Mouse (Mus musculus): ENCODE measurements around the gene Cyp8b1.

GRCm38 (mm10) chr9:121919027-121919501, 3.0 kb upstream of the Cyp8b1 start:
- TF ChIP-seq CTCF (IDR thresholded peaks at IDR 0.05; ENCODE audit: control insufficient read depth, insufficient read depth, insufficient read length) (no peak), MYOG (IDR thresholded peaks at IDR 0.05; ENCODE audit: control insufficient read depth, extremely low read depth, insufficient read length) (no peak), CEBPB (IDR thresholded peaks at IDR 0.05; ENCODE audit: low read depth) (no peak)

Measured in C2C12 (cell line).